Mouse (Mus musculus): Measurements from ENCODE around the gene 6030408B16Rik.

- TF ChIP-seq CTCF (IDR thresholded peaks at IDR 0.05; ENCODE audit: control insufficient read depth, insufficient read depth, insufficient read length) (no peak), USF1 (IDR thresholded peaks at IDR 0.05; ENCODE audit: low read depth) (no peak), MYOD1 (IDR thresholded peaks at IDR 0.05; ENCODE audit: control insufficient read depth, insufficient read length, low read depth) (no peak), MAX (IDR thresholded peaks at IDR 0.05) (no peak), CEBPB (IDR thresholded peaks at IDR 0.05; ENCODE audit: low read depth) (no peak), MYOG (IDR thresholded peaks at IDR 0.05; ENCODE audit: control insufficient read depth, extremely low read depth, insufficient read length) (no peak), FOSL1 (IDR thresholded peaks at IDR 0.05; ENCODE audit: insufficient read depth, low read length, poor library complexity, severe bottlenecking) (no peak)
Measured at GRCm38 (mm10) chr15:101270101-101270820, 22.8 kb upstream of the 6030408B16Rik start.

Data from C2C12 (cell line).